Mouse (Mus musculus): Measurements from ENCODE around the gene Bcr.

DNA sequence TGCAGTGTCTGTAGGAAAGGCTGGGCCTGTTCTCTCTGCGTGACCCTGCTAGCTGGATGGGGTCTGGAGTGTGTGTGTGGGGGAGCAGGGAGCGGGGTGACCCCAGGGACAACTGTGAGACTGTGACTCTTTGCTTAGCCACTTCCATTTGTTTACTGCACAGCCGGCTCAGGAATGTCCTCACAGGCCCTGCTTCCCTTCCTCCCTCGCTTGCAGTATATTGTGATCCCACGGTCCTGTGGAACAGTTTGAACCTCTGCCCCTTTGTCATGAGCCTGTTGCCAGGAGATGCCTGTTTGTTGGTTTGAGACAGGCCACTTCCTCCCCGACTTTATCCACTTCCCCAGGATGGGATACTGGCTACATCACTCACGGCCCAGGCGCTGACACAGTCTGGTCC, 116.1 kb downstream of the Bcr start:
- TF ChIP-seq POLR2A (IDR thresholded peaks at IDR 0.05; ENCODE audit: control insufficient read depth, extremely low read depth, insufficient read depth, low read length, poor library complexity) (no peak), CTCF (IDR thresholded peaks at IDR 0.05; ENCODE audit: borderline replicate concordance, control insufficient read depth, extremely low read depth, insufficient read depth, low read length, poor library complexity) (no peak)
